Mouse (Mus musculus) heart, embryonic 15.5 days (tissue): ENCODE data around the gene Hoxa3. TPM values are rescaled to one million over a fixed set of nuclear protein-coding genes. Genes with fewer than 3 reads are reported as not detected.

ENCODE experiments used
- ATAC-seq: fragments of 200-750 bp; cut with Nextera tagmentation; replicated peaks from 2 replicates; pipeline ENCODE4 v1.8.0; 2017; ENCODE audit warnings: low read depth, moderate TSS enrichment; ENCODE audit not compliant: insufficient number of reproducible peaks, insufficient read depth, low FRiP score
- H3K27ac ChIP-seq: fragments of 300-500 bp; sonication (generic); 2 replicates; pipeline ENCODE4 v1.5.1; 2015; ENCODE audit warnings: mild to moderate bottlenecking, inconsistent platforms
- H3K27me3 ChIP-seq: fragments of 300-500 bp; sonication (generic); 2 replicates; pipeline ENCODE4 v1.6.1; 2015; ENCODE audit warnings: inconsistent platforms
- H3K36me3 ChIP-seq: fragments of 300-500 bp; sonication (generic); 2 replicates; pipeline ENCODE4 v1.6.1; 2015; ENCODE audit warnings: mild to moderate bottlenecking, inconsistent platforms
- H3K4me1 ChIP-seq: fragments of 300-500 bp; sonication (generic); replicated peaks from 2 replicates; pipeline ENCODE4 v1.6.1; 2015; ENCODE audit warnings: inconsistent platforms
- H3K4me2 ChIP-seq: fragments of 300-500 bp; sonication (generic); 2 replicates; pipeline ENCODE4 v1.6.1; 2015; ENCODE audit warnings: inconsistent platforms, mild to moderate bottlenecking, moderate library complexity
- H3K4me3 ChIP-seq: fragments of 300-500 bp; sonication (generic); 2 replicates; pipeline ENCODE4 v1.5.1; 2015; ENCODE audit warnings: mild to moderate bottlenecking, inconsistent platforms
- H3K9ac ChIP-seq: fragments of 300-500 bp; sonication (generic); 2 replicates; pipeline ENCODE4 v1.6.1; 2015; ENCODE audit warnings: mild to moderate bottlenecking, inconsistent platforms
- H3K9me3 ChIP-seq: fragments of 300-500 bp; sonication (generic); replicated peaks from 2 replicates; pipeline ENCODE4 v1.6.1; 2016; ENCODE audit warnings: inconsistent platforms
- WGBS: fragments of 180-500 bp; shearing (Covaris S2); methylation state at CpG from one replicate; pipeline ENCODE4 v1.1.7; 2015; ENCODE audit warnings: mixed read lengths; 5-methylcytosine and 5-hydroxymethylcytosine counted together
- polyA plus RNA-seq: library from polyadenylated mRNA; unstranded; fragments of >200 nt; fragmentation: Nextera tagmentation; extraction: Ambion mirVana; gene quantifications from 2 replicates; pipeline ENCODE4 v1.2.1, GENCODE M21; 2015

Hoxa3 gene
- polyA plus RNA-seq, 1 experiment from 2014 or later = 0.89 TPM

- ATAC-seq = no peak
- 21% methylated on average over 14 of the region's 14 CpGs for WGBS
- Histone ChIP-seq H3K4me3 (peak overlapping the region; percentile 31; the same call in 1 of the 2 replicates), H3K36me3 (no peaks in the 10 kb centered on the region), H3K9ac (no peak overlapping the region), H3K27ac (peak overlapping the region; percentile 12; the same call in 1 of the 2 replicates), H3K9me3 (no peaks in the 10 kb centered on the region), H3K27me3 (peaks cover 97% of the 10 kb centered on the region), H3K4me2 (peak overlapping the region; percentile 47; the same call in 1 of the 2 replicates), H3K4me1 (peaks cover 26% of the 10 kb centered on the region)
Observed at GRCm38 (mm10) chr6:52167736-52168161, 45.4 kb downstream of the Hoxa3 start.

- H3K27ac ChIP-seq = peak overlapping the region; percentile 65; the same call in 1 of the 2 replicates
- peak overlapping the region; percentile 47; the same call in 1 of the 2 replicates for H3K4me2 ChIP-seq
- H3K27me3 ChIP-seq = peaks cover 97% of the 10 kb centered on the region
- H3K9me3 ChIP-seq = no peaks in the 10 kb centered on the region
- H3K9ac ChIP-seq = no peak overlapping the region
- WGBS = 26% methylated on average over 1 of the region's 1 CpGs
- H3K4me1 ChIP-seq = peaks cover 21% of the 10 kb centered on the region
- ATAC-seq = no peak
- peak overlapping the region; percentile 31; the same call in 1 of the 2 replicates for H3K4me3 ChIP-seq
- H3K36me3 ChIP-seq = no peaks in the 10 kb centered on the region
Observed at GRCm38 (mm10) chr6:52167176-52167575, 46.0 kb downstream of the Hoxa3 start.

GRCm38 (mm10) chr6:52166431-52167077 is 46.6 kb downstream of the Hoxa3 start:
- Histone ChIP-seq H3K4me2 (peak overlapping the region; percentile 51; the same call in 1 of the 2 replicates), H3K27me3 (peaks cover 97% of the 10 kb centered on the region), H3K4me1 (peaks cover 20% of the 10 kb centered on the region), H3K36me3 (no peaks in the 10 kb centered on the region), H3K4me3 (peak overlapping the region; percentile 31; the same call in 1 of the 2 replicates), H3K27ac (peak overlapping the region; percentile 65; the same call in 1 of the 2 replicates), H3K9me3 (no peaks in the 10 kb centered on the region), H3K9ac (no peak overlapping the region)
- no peak for ATAC-seq
- WGBS = 18% methylated on average over 4 of the region's 4 CpGs

- H3K36me3 ChIP-seq = no peaks in the 10 kb centered on the region
- peak overlapping the region; percentile 65 for H3K27ac ChIP-seq
- peak overlapping the region; percentile 29 for H3K4me3 ChIP-seq
- H3K4me2 ChIP-seq = peak overlapping the region; percentile 51
- 3% methylated on average over 28 of the region's 28 CpGs for WGBS
- no peaks in the 10 kb centered on the region for H3K9me3 ChIP-seq
- H3K27me3 ChIP-seq = peaks cover 96% of the 10 kb centered on the region
- no peak for ATAC-seq
- peaks cover 20% of the 10 kb centered on the region for H3K4me1 ChIP-seq
- 0 out of 2 replicates have a peak overlapping the region, but pooled peaks have one; percentile 25 for H3K9ac ChIP-seq
Observed at GRCm38 (mm10) chr6:52165441-52166370, 47.4 kb downstream of the Hoxa3 start.

GRCm38 (mm10) chr6:52164626-52165440 is 48.3 kb downstream of the Hoxa3 start, which contains the start of gene Hoxa2:
Gene Hoxa2 (minus strand): TSS chr6:52164831.
- no peak for ATAC-seq
- under 1% methylated on average over 25 of the region's 25 CpGs for WGBS
- peaks cover 13% of the 10 kb centered on the region for H3K4me1 ChIP-seq
- H3K4me2 ChIP-seq = peak within 1 kb of the TSS; percentile 51
- no peaks in the 10 kb centered on the region for H3K9me3 ChIP-seq
- peak within 1 kb of the TSS; percentile 47 for H3K4me3 ChIP-seq
- H3K9ac ChIP-seq = peak within 1 kb of the TSS; percentile 44; the same call in 1 of the 2 replicates
- H3K36me3 ChIP-seq = no peaks in the 10 kb centered on the region
- peaks cover 96% of the 10 kb centered on the region for H3K27me3 ChIP-seq
- peak within 1 kb of the TSS; percentile 68 for H3K27ac ChIP-seq

- no peaks in the 10 kb centered on the region for H3K36me3 ChIP-seq
- H3K9ac ChIP-seq = peak overlapping the region; percentile 44; the same call in 1 of the 2 replicates
- H3K4me3 ChIP-seq = peak overlapping the region; percentile 47
- ATAC-seq = no peak
- H3K9me3 ChIP-seq = no peaks in the 10 kb centered on the region
- H3K27me3 ChIP-seq = peaks cover 97% of the 10 kb centered on the region
- 2% methylated on average over 39 of the region's 39 CpGs for WGBS
- H3K4me1 ChIP-seq = peaks cover 14% of the 10 kb centered on the region
- H3K27ac ChIP-seq = peak overlapping the region; percentile 68
- H3K4me2 ChIP-seq = peak overlapping the region; percentile 51
Observed at GRCm38 (mm10) chr6:52164051-52164625, 49.0 kb downstream of the Hoxa3 start.

GRCm38 (mm10) chr6:52163366-52164031 is 49.6 kb downstream of the Hoxa3 start:
- Histone ChIP-seq H3K27me3 (peaks cover 98% of the 10 kb centered on the region), H3K36me3 (no peaks in the 10 kb centered on the region), H3K9me3 (no peaks in the 10 kb centered on the region), H3K4me2 (peak overlapping the region; percentile 51), H3K4me3 (peak overlapping the region; percentile 47), H3K9ac (no peak overlapping the region), H3K4me1 (peaks cover 18% of the 10 kb centered on the region), H3K27ac (peak overlapping the region; percentile 68)
- WGBS = 13% methylated on average over 17 of the region's 17 CpGs
- no peak for ATAC-seq

- Histone ChIP-seq H3K4me3 (peak overlapping the region; percentile 47), H3K27ac (peak overlapping the region; percentile 68; the same call in 1 of the 2 replicates), H3K9me3 (no peaks in the 10 kb centered on the region), H3K4me1 (peaks cover 25% of the 10 kb centered on the region), H3K9ac (peak overlapping the region; percentile 43; the same call in 1 of the 2 replicates), H3K36me3 (no peaks in the 10 kb centered on the region), H3K27me3 (peaks cover 98% of the 10 kb centered on the region), H3K4me2 (peak overlapping the region; percentile 51)
- no peak for ATAC-seq
- WGBS = 19% methylated on average over 14 of the region's 14 CpGs
Observed at GRCm38 (mm10) chr6:52162611-52163365, 50.3 kb downstream of the Hoxa3 start.

- no peak overlapping the region for H3K9ac ChIP-seq
- peaks cover 26% of the 10 kb centered on the region for H3K4me1 ChIP-seq
Observed at GRCm38 (mm10) chr6:52162093-52162380, 51.1 kb downstream of the Hoxa3 start.

More at GRCm38 (mm10) chr6:52162093-52162380, 51.1 kb downstream of the Hoxa3 start:
- Histone ChIP-seq H3K27me3 (peaks cover 98% of the 10 kb centered on the region), H3K9me3 (no peaks in the 10 kb centered on the region), H3K27ac (no peak overlapping the region), H3K4me3 (no peak overlapping the region), H3K4me2 (peak overlapping the region; percentile 21; the same call in 1 of the 2 replicates), H3K36me3 (no peaks in the 10 kb centered on the region)
- ATAC-seq = no peak
- WGBS = 26% methylated on average over 1 of the region's 1 CpGs
